Mouse (Mus musculus) megakaryocyte progenitor cell, adult 5-6 weeks (primary cell): ENCODE data around the gene Man1c1. TPM values are rescaled to one million over a fixed set of nuclear protein-coding genes. Genes with fewer than 3 reads are reported as not detected.

Experiments
- ATAC-seq: replicated peaks from 2 replicates; pipeline ENCODE4 v1.8.0; 2016; ENCODE audit warnings: mild to moderate bottlenecking, moderate TSS enrichment, inconsistent platforms; ENCODE audit not compliant: poor library complexity
- total RNA-seq, 2 experiments: library from RNA; stranded (forward) in 1 of 2; stranded (reverse) in 1 of 2; fragments of 157-497, 149-512 nt in 1 of 2; fragments of 200-1000 nt in 1 of 2; gene quantifications; 2 replicates each; pipeline versions ENCODE4 v1.2.3 to v1.2.4; 2015 to 2017

Gene Man1c1
- total RNA-seq, 2 experiments from 2014 or later: 5.8 to 10.5 TPM

DNA sequence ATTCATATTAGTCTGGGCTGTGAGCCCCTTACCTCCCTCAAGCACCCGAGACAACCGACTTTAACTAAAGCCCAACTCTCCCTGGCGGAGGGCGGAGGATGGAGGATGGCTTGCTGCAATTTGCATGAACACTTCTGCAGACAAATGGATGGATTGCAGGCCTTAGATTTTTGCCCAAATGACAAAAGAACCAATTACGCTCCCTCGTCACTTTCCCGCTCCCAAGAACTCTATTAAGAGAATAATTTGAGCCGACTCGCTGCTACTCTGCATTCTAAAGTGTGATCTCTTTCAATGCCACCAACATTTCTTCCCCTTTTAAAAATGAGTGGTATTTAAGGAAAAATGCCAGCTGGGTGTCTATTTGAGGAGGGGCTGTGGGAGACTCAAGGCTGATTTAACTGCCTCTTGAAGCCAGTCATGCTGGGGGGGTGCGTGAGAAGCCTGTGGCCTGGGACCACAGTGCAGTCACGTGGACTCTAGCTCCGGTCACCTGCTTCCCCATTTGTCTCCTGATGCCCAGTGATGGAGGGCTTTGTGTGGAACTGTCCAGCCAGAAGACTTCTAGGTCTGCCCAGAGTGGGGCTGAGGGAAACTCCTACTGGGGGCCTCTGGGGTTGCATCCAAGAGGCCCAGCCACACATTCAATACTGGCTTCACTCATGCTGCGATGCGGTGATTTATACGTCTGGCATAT is 88.0 kb downstream of the Man1c1 start:
- ATAC-seq: no peak

DNA sequence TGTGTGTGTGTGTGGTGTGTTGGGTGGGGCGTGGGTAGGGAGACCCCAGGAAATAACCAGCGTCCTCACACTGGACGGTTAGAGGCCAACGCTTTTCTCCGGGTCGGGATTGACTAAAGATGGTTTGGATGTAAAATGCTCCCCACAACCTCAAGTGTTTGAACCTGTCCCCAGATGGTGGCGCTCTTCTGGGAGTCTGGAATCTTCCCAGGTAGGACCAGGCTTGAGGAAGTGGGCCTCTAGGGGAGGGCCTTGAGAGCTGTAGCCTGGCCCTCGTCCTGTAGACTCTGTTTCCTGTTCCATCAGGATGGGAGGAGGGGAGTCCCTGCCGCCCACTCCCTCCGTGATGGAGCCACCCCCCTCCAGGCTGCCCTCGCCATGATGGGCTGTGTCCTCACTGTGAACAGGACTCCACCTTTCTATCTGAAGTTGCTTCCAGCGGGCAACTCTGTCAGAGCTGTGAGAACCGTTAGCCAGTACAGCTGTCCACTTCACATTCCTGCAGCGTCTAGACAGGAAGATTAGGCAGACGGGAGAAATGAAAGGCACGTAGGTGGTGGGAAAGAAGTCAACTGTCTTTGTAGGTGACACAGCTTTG is 91.9 kb downstream of the Man1c1 start:
- no peak for ATAC-seq

DNA sequence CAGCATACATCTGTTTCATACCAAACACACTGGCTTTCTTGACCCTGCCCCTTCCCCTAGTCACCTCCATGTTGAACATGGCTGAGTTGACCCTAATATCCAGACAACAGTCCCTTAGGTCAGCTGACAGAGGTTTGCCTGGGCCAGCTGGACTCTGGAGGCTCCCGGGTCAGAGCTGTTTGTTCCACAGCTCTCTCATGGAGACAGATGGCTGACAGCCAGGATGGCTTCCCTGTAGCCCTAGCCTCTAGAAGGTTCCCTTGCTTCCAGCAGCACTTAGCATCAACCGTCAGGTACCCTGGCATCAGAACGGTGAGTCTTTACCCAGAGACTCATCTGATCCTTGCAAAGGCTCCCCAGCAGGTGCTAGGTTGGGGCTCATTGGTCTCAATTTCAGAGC is 93.5 kb downstream of the Man1c1 start:
- ATAC-seq: no peak

DNA sequence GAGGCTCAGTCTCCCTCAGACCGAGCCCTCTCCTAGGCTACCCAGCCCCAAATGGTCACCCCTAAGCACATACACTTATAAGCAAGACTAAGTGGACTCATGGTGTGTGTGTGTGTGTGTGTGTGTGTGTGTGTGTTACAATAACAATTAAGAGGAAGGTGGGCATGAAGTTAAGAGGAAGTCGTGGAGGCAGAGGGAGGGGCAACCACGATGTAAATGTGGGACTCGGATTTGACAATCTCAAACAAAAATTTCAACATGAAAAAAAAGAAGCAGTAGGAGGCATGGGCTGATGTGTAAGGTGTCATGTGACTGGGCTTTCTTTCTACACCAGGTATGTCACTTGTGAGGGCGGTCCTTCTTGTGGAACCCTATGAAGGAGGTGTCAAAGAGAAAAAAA is 96.4 kb downstream of the Man1c1 start:
- ATAC-seq: peak; percentile 41

DNA sequence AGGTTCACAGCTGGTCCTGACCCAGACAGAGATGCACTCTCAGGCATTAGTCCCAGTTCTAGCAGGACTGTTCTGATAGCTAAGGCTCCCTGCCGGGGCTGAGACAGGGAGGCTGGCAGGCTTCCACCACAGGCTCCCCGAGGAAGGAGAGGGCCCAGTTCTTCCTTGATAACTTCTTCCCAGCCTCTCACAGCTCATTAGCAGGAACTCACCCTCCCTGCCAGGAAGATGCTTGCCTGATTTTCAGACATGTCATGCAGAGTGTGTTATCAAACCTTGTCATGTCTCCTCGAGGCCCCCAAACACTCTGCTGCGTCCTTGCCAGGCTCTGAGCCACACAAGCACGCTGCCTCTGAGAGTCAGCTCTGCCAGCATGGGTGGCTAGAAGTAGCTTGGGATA is 98.0 kb downstream of the Man1c1 start:
- ATAC-seq: 0 out of 2 replicates have a peak, but pooled peaks have one; percentile 23

DNA sequence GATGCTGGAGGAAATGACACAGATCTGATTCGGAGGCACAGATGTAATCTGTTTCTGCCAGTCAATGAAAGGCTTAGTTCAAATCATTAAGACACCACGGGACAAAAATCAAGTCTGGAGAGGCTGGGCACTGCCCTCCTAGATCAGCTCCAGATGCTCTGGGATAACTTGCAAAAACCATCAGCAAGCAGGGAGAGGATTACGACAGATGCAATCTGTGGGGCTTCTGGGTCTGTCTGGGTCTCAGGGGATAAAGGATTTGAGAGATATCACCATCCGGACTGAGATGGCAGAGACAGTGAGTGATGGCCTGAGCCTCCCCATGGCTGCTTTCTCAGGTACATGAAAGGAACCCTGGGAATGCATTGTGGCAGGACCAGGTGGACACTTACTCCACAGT is 99.6 kb downstream of the Man1c1 start:
- ATAC-seq: no peak

DNA sequence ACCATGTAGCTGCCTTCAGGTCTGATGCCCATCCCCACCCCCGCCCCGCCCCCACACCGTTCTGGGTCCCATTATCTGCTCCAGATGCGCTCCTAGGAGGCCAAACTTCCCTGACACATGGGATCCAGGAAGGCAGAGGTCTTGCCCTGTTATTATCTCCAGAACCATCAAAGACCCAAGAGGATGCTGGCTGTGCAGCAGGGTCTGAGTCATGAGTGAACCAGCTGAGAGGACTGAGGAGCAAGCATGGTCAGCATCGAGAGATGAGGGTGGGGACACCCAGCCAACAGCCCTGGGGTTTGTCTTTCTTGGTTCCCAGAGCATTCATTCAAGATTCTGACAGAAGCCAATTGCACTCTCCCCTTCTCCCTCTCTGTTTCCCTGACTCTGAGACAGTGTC is 100.5 kb downstream of the Man1c1 start:
- ATAC-seq: no peak

DNA sequence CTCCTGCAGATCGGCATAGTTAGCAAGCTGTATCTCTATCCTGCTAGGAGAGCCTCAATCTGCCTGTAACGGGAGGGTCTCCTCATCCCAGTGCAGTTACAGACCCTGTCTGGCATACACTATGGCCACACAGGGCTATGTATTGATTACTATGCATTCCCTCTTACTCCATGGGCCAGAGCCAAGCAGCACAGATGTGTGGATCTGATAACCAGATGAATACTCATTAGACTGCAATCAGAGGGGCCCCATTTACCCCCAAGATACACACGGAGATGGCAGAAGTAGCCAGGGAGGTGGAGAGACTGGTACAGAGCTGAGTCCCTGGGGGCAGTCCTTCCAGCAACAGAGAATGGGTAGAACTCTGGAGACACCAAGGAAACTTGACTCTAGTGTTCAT is 101.5 kb downstream of the Man1c1 start:
- ATAC-seq: no peak

DNA sequence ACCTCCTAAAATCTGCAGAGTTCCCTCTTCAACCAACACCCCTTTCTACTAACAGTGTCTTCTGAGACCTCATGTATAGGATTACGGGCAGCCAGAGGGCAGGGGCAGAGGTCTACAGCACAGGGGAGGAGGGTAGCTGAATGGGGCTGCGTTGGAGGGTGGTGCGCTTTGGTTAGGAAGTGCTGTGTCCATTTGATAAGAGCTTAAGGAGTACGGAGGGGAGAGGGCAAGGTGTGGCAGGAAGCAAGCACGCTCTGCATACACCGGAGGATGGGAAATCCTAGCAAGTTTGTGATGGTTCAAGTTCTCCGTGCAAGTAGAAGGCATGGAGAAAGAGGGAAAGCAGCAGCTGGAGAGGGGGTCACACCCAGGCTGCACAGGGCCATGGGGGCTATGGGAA is 102.1 kb downstream of the Man1c1 start:
- ATAC-seq: peak; percentile 79

DNA sequence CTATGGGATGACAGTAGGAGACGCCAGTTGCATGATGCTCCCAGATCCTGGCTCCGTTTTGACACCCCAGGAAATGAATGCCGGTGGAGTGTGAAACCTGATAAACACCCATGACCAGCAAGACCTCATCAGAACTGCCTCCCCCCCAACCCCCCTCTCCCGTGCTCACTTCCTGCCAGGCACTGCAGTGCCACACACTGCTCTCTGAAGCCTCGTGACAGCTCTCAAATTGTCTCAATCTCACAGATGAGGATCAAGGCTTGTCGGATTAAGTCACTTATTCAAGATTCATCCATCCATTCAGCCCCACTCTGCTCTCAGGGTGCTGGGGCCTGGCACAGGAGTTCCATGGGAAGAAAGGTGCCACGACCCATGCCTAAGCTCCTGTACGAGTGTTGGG is 102.7 kb downstream of the Man1c1 start:
- ATAC-seq: peak; percentile 43; the same call in 1 of the 2 replicates

DNA sequence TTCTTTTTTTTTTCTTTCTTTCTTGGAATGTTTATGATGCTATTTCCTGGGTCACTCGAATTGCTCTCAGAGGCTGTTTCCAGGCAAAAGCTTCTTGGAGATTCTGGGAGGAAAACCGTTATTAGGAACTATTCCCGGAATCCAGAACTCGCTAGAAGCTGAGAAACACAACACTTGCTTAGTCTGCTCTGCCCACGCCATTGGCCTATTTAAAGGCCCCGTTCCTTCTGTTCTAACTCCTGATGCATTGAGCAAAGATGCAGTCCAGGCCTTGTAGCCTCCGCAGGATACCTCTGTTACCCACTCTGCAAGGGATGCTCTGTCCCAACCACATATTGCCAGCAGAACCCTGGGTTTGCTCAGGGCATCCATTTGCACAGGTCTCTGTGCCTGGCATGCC is 103.3 kb downstream of the Man1c1 start:
- ATAC-seq: no peak

DNA sequence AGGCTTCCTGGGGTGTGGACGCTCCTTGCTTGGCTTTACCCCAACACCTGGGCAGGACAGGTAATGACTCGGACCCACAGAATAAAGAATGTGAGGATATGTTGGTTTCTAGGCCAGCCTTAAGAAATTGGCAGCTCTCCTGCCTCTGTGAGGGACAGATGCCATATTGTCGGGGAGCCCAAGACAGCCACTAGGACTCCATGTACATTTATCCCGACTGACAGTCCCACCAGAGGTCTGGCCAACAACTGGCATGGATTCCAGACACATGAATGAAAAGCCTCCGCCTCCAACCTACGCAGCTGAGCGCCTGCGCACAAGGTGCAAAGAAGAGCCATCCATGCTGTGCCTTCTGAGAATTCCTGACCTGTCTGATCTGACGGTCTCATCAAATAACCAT is 104.0 kb downstream of the Man1c1 start:
- no peak for ATAC-seq

DNA sequence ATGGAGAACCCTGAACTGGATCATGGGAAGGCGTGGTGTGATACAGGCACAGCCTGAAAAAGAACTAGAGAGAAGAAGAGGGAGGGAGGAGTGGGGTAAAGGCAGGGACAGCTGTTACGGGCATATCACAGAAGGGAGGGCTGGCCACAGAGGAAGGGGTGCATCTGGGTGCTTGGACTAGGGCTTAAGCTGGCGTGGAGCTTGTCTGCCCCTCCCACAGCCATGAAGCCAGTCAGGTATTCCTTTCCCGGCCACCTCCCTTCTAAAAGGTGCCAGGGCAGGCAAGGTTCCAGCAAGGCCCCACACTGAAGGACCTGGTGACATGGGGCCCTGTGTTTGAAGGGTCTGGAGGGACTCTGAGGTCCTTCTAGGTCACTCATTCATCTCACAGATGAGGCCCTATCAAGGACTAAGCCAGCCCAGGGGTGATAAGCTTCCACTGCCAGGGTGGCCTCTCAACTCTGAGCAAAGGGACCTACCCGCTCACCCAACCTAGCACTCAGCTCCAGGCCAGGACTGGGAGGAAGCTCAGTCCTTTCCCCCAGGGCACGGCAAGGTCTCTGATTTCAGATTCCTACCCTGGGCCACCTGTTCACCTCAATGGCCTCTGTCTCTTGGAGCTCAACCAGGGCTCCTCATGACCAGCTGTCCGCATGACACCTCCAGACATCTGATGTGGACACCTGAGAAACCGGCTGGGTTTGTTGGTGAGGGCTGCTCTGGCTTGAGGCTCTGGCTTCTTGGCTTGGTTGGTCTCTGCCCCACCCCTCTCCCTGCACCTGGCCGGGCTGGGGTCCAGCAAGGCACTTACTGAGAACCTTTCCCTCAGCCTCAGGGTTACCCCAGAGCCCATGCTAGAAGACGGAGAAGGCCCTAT is 107.0 kb downstream of the Man1c1 start:
- no peak for ATAC-seq

DNA sequence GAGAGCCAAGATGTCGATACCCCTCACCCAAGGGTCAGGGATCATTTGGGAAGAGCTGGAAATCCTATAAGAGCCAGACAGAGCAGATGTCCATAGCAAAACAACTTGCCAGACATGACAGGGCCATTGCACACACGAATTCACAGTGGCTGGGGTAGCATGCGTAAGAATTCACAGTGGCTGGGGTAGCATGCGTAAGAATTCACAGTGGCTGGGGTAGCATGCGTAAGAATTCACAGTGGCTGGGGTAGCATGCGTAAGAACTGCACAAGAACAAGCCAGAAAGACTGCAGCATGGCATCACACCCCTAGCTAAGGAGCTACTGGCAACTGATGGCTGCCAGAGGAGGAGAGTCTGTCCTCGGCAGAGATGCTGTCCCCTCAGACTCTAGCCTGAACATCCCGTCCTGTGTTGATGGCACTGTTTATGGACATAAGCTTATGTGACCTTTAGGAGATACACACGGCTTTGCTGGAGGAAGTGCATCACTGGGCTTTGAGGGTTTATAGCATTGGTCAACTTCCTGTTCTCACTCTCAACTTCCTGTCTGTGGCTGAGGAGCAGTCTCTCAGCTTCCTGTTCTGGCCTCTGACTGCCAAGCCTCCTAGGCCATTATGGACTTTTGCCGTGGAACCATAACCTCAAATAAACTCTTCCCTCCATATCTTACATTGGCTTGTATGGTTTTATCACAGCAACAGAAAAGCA is 109.2 kb downstream of the Man1c1 start:
- peak; percentile 82 for ATAC-seq

DNA sequence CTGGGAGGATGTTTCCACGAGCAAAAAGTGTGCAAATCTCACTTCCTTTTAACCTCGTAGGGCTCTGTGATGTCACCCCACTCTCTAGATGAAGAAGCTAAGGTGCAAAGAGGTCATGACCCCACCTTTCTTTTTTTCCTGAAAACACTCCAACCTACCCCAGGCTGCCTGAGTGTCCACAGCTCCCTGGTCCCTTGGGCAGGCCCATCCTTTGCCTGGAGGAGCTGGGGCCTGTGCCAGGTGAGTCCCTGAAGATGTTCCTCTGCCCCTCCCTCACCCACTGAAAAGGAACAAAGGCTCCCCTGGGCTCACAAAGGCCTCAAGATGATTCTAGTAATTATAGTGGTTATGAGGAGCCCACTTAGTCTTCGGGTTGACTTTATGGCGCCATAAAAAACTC is 111.6 kb downstream of the Man1c1 start:
- no peak for ATAC-seq

DNA sequence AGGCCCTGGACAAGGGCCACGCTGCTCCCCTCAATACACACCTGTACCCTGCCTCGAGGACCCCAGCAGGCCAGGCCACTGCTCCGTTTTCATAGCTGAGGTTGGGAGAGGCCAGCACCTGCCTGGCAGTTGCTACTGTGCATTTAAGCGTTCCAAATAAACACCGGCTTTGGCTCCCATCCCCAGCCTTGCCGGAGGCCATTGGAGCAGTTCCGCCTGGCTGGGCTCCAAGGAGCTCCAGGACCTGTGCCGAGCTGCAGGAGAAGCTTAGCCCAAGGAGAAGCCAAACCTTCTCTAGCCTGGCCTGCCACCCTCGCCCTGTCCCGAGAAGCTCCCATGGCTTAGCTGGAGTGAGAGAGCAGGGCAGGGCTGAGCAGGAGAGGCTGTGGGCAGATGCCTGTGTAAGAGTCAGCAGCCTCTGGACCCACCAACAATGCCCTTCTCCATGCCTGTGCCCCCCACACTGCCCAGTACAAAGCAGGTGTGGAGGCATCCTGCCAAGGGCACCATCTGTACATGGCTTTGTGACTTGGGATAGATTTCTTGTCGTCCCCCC is 112.5 kb downstream of the Man1c1 start:
- ATAC-seq: no peak

DNA sequence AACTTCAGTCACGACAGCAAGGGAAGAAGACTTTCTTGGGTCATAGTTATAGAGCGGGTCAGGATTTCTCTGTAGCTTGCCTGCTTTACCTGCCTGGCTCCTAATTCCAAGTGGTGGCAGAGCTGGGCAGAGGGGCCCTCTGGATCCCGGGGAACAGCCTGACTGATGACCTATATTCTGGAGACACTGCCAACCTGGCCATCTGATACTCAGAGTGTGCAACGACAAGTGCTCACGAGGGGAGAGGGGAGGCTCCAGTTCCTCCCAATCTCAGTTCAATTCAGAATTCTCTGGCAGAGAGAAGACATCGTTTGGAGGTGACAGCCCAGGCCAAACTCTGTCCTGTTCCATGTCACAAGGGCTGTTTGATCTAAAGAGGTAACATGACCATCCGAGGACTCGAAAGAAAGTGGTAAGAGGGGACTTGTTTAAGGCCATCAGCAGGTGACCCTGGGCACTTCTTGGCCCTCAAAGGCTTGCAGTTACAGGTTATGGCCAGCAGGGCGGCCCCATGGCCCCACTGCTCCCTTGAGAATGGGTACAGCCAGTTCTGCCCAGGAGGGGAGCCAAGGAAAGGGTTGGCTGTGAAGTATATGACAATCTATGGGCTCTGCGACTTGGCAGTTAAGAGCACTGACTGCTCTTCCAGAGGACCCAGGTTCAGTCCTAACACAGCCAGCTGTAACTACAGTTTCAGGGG is 113.7 kb downstream of the Man1c1 start:
- ATAC-seq: no peak

DNA sequence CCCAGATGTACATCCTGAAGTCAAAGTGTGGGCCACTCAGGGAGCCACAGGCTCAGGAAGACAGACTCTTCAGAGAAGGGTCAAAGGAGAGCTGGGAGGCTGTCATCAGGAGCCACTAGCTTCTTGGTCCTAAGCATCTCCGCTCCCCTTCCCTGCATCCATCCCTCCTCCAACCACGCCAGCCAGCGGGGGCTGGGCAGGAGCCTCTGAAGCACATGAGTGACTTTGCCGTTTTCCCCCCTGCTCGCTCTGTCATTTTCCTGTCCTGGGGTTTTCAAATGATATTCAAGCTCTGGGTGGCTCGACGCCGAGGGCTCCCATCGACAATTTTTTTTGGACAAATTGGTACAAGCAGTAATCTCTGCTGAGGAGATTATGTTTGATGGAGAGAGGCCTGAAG is 114.3 kb downstream of the Man1c1 start:
- ATAC-seq: no peak

DNA sequence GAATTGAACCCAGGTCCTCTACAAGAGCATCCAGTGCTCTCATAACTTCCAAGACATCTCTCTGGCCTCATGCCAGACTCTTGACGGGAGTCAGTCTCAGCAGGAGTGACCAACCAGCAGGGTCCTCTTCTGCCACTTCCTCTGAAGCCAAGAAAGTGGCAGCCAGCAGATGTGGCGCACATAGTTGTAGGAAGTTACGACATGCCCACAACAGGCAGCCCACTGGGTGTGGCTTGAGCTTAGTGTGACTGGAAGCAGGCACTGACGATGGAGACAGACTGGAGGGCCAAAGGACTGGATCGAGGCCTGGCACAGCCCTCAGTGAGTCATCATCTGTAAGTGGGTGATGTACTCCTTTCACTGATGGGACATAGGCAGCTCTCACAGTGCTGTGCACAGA is 115.1 kb downstream of the Man1c1 start:
- peak; percentile 87 for ATAC-seq

DNA sequence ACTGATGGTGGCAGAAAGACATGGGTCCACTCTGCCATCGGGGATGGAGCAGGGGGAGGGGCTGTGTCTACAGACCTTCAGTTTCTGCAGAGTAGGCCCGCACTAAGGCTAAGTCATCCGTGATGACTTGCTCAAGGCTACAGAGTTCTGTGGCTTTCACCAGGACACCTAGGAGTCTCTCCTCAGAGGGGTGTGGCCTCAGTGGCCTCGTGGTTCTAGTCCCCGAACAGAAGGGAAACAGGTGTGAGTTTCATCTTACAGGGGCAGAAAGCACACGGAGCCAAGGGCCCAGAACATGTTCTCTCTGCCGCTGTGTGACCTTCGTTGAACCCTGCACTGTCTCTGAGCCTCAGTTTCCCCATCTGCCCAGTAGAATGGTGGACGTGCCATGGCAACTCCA is 115.8 kb downstream of the Man1c1 start:
- ATAC-seq: no peak
